Mouse (Mus musculus) testis, adult 2 months (tissue): Measurements from ENCODE around the gene Gm20388.

Experiments
- CTCF ChIP-seq: fragments of 200-500 bp; IDR thresholded peaks from 2 replicates; pipeline ENCODE4 v1.5.1; 2012; ENCODE audit warnings: low read depth, mild to moderate bottlenecking, inconsistent platforms, low read length, moderate library complexity; ENCODE audit not compliant: control insufficient read depth, insufficient read depth, insufficient replicate concordance
- POLR2A ChIP-seq: fragments of 200-500 bp; IDR thresholded peaks from 2 replicates; pipeline ENCODE4 v1.6.1; 2012; ENCODE audit warnings: low read depth, mild to moderate bottlenecking, inconsistent platforms, low read length, moderate library complexity; ENCODE audit not compliant: control insufficient read depth

GRCm38 (mm10) chr8:121589205-121589726 is 1678.6 kb downstream of the Gm20388 start:
- TF ChIP-seq POLR2A (no peak), CTCF (no peak)
